Mouse (Mus musculus) forebrain, embryonic 13.5 days (tissue): ENCODE results near the gene Nutf2. TPM values are rescaled to one million over a fixed set of nuclear protein-coding genes. Genes with fewer than 3 reads are reported as not detected.

ENCODE experiments used
- ATAC-seq: fragments of 200-750 bp; cut with Nextera tagmentation; 2 replicates; pipeline ENCODE4 v1.8.0; 2017
- H3K27ac ChIP-seq: fragments of 300-500 bp; sonication (generic); 2 replicates; pipeline ENCODE4 v1.5.1; 2015; ENCODE audit warnings: inconsistent platforms, mild to moderate bottlenecking, moderate library complexity
- H3K27me3 ChIP-seq: fragments of 300-500 bp; sonication (generic); 2 replicates; pipeline ENCODE4 v1.6.1; 2015; ENCODE audit warnings: mild to moderate bottlenecking, inconsistent platforms
- H3K36me3 ChIP-seq: fragments of 300-500 bp; sonication (generic); 2 replicates; pipeline ENCODE4 v1.6.1; 2015; ENCODE audit warnings: mild to moderate bottlenecking, inconsistent platforms; ENCODE audit not compliant: poor library complexity, severe bottlenecking
- H3K4me1 ChIP-seq: fragments of 300-500 bp; sonication (generic); 2 replicates; pipeline ENCODE4 v1.6.1; 2015; ENCODE audit warnings: inconsistent platforms
- H3K4me2 ChIP-seq: fragments of 300-500 bp; sonication (generic); 2 replicates; pipeline ENCODE4 v1.6.1; 2015; ENCODE audit warnings: inconsistent platforms, mild to moderate bottlenecking, moderate library complexity
- H3K4me3 ChIP-seq: fragments of 300-500 bp; sonication (generic); 2 replicates; pipeline ENCODE4 v1.5.1; 2015; ENCODE audit warnings: mild to moderate bottlenecking, inconsistent platforms
- H3K9ac ChIP-seq: fragments of 300-500 bp; sonication (generic); 2 replicates; pipeline ENCODE4 v1.6.1; 2015; ENCODE audit warnings: mild to moderate bottlenecking, inconsistent platforms
- H3K9me3 ChIP-seq: fragments of 300-500 bp; sonication (generic); replicated peaks from 2 replicates; pipeline ENCODE4 v1.6.1; 2016; ENCODE audit warnings: inconsistent platforms
- WGBS: fragments of 180-500 bp; shearing (Covaris S2); methylation state at CpG from one replicate; pipeline ENCODE4 v1.1.7; 2015; 5-methylcytosine and 5-hydroxymethylcytosine counted together
- polyA plus RNA-seq: library from polyadenylated mRNA; unstranded; fragments of >200 nt; fragmentation: Nextera tagmentation; extraction: Ambion mirVana; gene quantifications from 2 replicates; pipeline ENCODE4 v1.2.1, GENCODE M21; 2015

The Nutf2 gene
- polyA plus RNA-seq, 1 experiment from 2014 or later = 295 TPM

GRCm38 (mm10) chr8:105856168-105856835 lies 4.1 kb upstream of the Nutf2 start:
- Histone ChIP-seq H3K4me2 (peak overlapping the region; percentile 100), H3K4me3 (peak overlapping the region; percentile 78), H3K9me3 (no peaks in the 10 kb centered on the region), H3K27ac (peak overlapping the region; percentile 79), H3K4me1 (peaks cover 51% of the 10 kb centered on the region), H3K9ac (peak overlapping the region; percentile 89), H3K36me3 (peaks cover 8% of the 10 kb centered on the region), H3K27me3 (no peaks in the 10 kb centered on the region)
- no peak for ATAC-seq
- 30% methylated on average over 15 of the region's 15 CpGs for WGBS

- Histone ChIP-seq H3K9me3 (no peaks in the 10 kb centered on the region), H3K27me3 (no peaks in the 10 kb centered on the region), H3K27ac (no peak overlapping the region), H3K4me3 (no peak overlapping the region), H3K4me1 (peaks cover 68% of the 10 kb centered on the region), H3K9ac (no peak overlapping the region), H3K4me2 (no peak overlapping the region), H3K36me3 (peaks cover 13% of the 10 kb centered on the region)
- WGBS = 86% methylated on average over 5 of the region's 5 CpGs
- ATAC-seq = no peak
These were observed 1.9 kb upstream of the Nutf2 start for GRCm38 (mm10) chr8:105858495-105858894.

- H3K27me3 ChIP-seq = no peaks in the 10 kb centered on the region
- H3K4me3 ChIP-seq = no peak overlapping the region
- no peaks in the 10 kb centered on the region for H3K9me3 ChIP-seq
- H3K27ac ChIP-seq = peak overlapping the region; percentile 82; the same call in 1 of the 2 replicates
- H3K4me2 ChIP-seq = peak overlapping the region; percentile 93; the same call in 1 of the 2 replicates
- peaks cover 17% of the 10 kb centered on the region for H3K36me3 ChIP-seq
- no peak for ATAC-seq
- H3K4me1 ChIP-seq = peaks cover 75% of the 10 kb centered on the region
- WGBS = 75% methylated on average over 5 of the region's 5 CpGs
- 0 out of 2 replicates have a peak overlapping the region, but pooled peaks have one; percentile 99 for H3K9ac ChIP-seq
These were observed 1.1 kb upstream of the Nutf2 start for GRCm38 (mm10) chr8:105859314-105859713.

GRCm38 (mm10) chr8:105861951-105862350 lies 1.6 kb downstream of the Nutf2 start:
- H3K4me1 ChIP-seq = peaks cover 59% of the 10 kb centered on the region
- ATAC-seq = no peak
- H3K27ac ChIP-seq = no peak overlapping the region
- H3K4me3 ChIP-seq = peak overlapping the region; percentile 97
- peaks cover 31% of the 10 kb centered on the region for H3K36me3 ChIP-seq
- peak overlapping the region; percentile 99 for H3K9ac ChIP-seq
- H3K9me3 ChIP-seq = no peaks in the 10 kb centered on the region
- H3K4me2 ChIP-seq = peak overlapping the region; percentile 93
- H3K27me3 ChIP-seq = no peaks in the 10 kb centered on the region
- WGBS = 6% methylated on average over 1 of the region's 1 CpGs

- H3K27ac ChIP-seq = no peak overlapping the region
- no peak overlapping the region for H3K4me2 ChIP-seq
- H3K9me3 ChIP-seq = no peaks in the 10 kb centered on the region
- H3K4me3 ChIP-seq = no peak overlapping the region
- no peaks in the 10 kb centered on the region for H3K27me3 ChIP-seq
- 89% methylated on average over 6 of the region's 6 CpGs for WGBS
- peaks cover 25% of the 10 kb centered on the region for H3K4me1 ChIP-seq
- peaks cover 62% of the 10 kb centered on the region for H3K36me3 ChIP-seq
- no peak for ATAC-seq
- H3K9ac ChIP-seq = no peak overlapping the region
These were observed 6.1 kb downstream of the Nutf2 start for GRCm38 (mm10) chr8:105866364-105867029.

- H3K36me3 ChIP-seq = peaks cover 81% of the 10 kb centered on the region
These were observed 13.9 kb downstream of the Nutf2 start for GRCm38 (mm10) chr8:105874301-105874700.

GRCm38 (mm10) chr8:105880754-105881520 lies 20.6 kb downstream of the Nutf2 start, which contains the start of gene Edc4:
Gene Edc4, plus strand, starts transcription at chr8:105880881.
- 0 out of 2 replicates have a peak within 1 kb of the TSS, but pooled peaks have one; percentile 45 for H3K27ac ChIP-seq
- H3K36me3 ChIP-seq = peaks cover 59% of the 10 kb centered on the region

More at GRCm38 (mm10) chr8:105874301-105874700, 13.9 kb downstream of the Nutf2 start:
- H3K4me2 ChIP-seq = no peak overlapping the region
- no peak for ATAC-seq
- no peak overlapping the region for H3K4me3 ChIP-seq
- no peak overlapping the region for H3K27ac ChIP-seq
- WGBS = 92% methylated on average over 6 of the region's 6 CpGs
- no peaks in the 10 kb centered on the region for H3K27me3 ChIP-seq
- no peak overlapping the region for H3K9ac ChIP-seq
- no peaks in the 10 kb centered on the region for H3K4me1 ChIP-seq
- no peaks in the 10 kb centered on the region for H3K9me3 ChIP-seq

GRCm38 (mm10) chr8:105889756-105890465 lies 29.5 kb downstream of the Nutf2 start:
- 94% methylated on average over 12 of the region's 12 CpGs for WGBS
- Histone ChIP-seq H3K9ac (no peak overlapping the region), H3K27me3 (no peaks in the 10 kb centered on the region), H3K4me2 (no peak overlapping the region), H3K36me3 (peaks cover 83% of the 10 kb centered on the region), H3K27ac (no peak overlapping the region), H3K4me3 (no peak overlapping the region), H3K9me3 (no peaks in the 10 kb centered on the region), H3K4me1 (peaks cover 9% of the 10 kb centered on the region)
- no peak for ATAC-seq

More at GRCm38 (mm10) chr8:105880754-105881520, 20.6 kb downstream of the Nutf2 start, which contains the start of gene Edc4:
- peak; percentile 86 for ATAC-seq
- WGBS = 1% methylated on average over 45 of the region's 45 CpGs
- H3K4me3 ChIP-seq = peak within 1 kb of the TSS; percentile 88
- no peaks in the 10 kb centered on the region for H3K9me3 ChIP-seq
- peak within 1 kb of the TSS; percentile 88 for H3K4me2 ChIP-seq
- H3K4me1 ChIP-seq = peaks cover 27% of the 10 kb centered on the region
- H3K27me3 ChIP-seq = no peaks in the 10 kb centered on the region
- peak within 1 kb of the TSS; percentile 90 for H3K9ac ChIP-seq

- peaks cover 9% of the 10 kb centered on the region for H3K4me1 ChIP-seq
- ATAC-seq = no peak
- 93% methylated on average over 6 of the region's 6 CpGs for WGBS
- no peak overlapping the region for H3K27ac ChIP-seq
- H3K9me3 ChIP-seq = no peaks in the 10 kb centered on the region
- no peak overlapping the region for H3K4me2 ChIP-seq
- H3K9ac ChIP-seq = no peak overlapping the region
- peaks cover 74% of the 10 kb centered on the region for H3K36me3 ChIP-seq
- H3K27me3 ChIP-seq = no peaks in the 10 kb centered on the region
- no peak overlapping the region for H3K4me3 ChIP-seq
These were observed 30.5 kb downstream of the Nutf2 start for GRCm38 (mm10) chr8:105890870-105891269.

- ATAC-seq = no peak
- Histone ChIP-seq H3K4me3 (no peak overlapping the region), H3K4me2 (no peak overlapping the region), H3K4me1 (peaks cover 9% of the 10 kb centered on the region), H3K27ac (no peak overlapping the region), H3K36me3 (peaks cover 58% of the 10 kb centered on the region), H3K9ac (no peak overlapping the region), H3K27me3 (no peaks in the 10 kb centered on the region), H3K9me3 (no peaks in the 10 kb centered on the region)
- 85% methylated on average over 6 of the region's 6 CpGs for WGBS
These were observed 32.1 kb downstream of the Nutf2 start for GRCm38 (mm10) chr8:105892432-105892831.

GRCm38 (mm10) chr8:105893339-105893738 lies 33.0 kb downstream of the Nutf2 start, which contains the start of gene Nrn1l:
Gene Nrn1l, plus strand, starts transcription at chr8:105893567.
- Histone ChIP-seq H3K4me1 (peaks cover 9% of the 10 kb centered on the region), H3K9ac (0 out of 2 replicates have a peak within 1 kb of the TSS, but pooled peaks have one; percentile 28), H3K27me3 (no peaks in the 10 kb centered on the region), H3K36me3 (peaks cover 49% of the 10 kb centered on the region), H3K4me3 (0 out of 2 replicates have a peak within 1 kb of the TSS, but pooled peaks have one; percentile 2), H3K4me2 (peak within 1 kb of the TSS; percentile 43), H3K9me3 (no peaks in the 10 kb centered on the region), H3K27ac (0 out of 2 replicates have a peak within 1 kb of the TSS, but pooled peaks have one; percentile 12)
- ATAC-seq = peak; percentile 89
- 4% methylated on average over 11 of the region's 11 CpGs for whole genome bisulfite sequencing
